Mouse (Mus musculus) embryonic facial prominence, embryonic 12.5 days (tissue): ENCODE measurements around the gene Clnk. TPM values are rescaled to one million over a fixed set of nuclear protein-coding genes. Genes with fewer than 3 reads are reported as not detected.

ENCODE experiments used
- ATAC-seq: fragments of 200-750 bp; cut with Nextera tagmentation; 2 replicates; pipeline ENCODE4 v1.8.0; 2017; ENCODE audit not compliant: insufficient number of reproducible peaks, insufficient read depth, low FRiP score, low TSS enrichment
- H3K27ac ChIP-seq: fragments of 300-500 bp; sonication (generic); 2 replicates; pipeline ENCODE4 v1.5.1; 2016; ENCODE audit warnings: mild to moderate bottlenecking
- H3K27me3 ChIP-seq: fragments of 300-500 bp; sonication (generic); 2 replicates; pipeline ENCODE4 v1.6.1; 2016; ENCODE audit warnings: mild to moderate bottlenecking, moderate library complexity
- H3K36me3 ChIP-seq: fragments of 300-500 bp; sonication (generic); 2 replicates; pipeline ENCODE4 v1.6.1; 2016; ENCODE audit warnings: mild to moderate bottlenecking
- H3K4me1 ChIP-seq: fragments of 300-500 bp; sonication (generic); 2 replicates; pipeline ENCODE4 v1.6.1; 2016
- H3K4me2 ChIP-seq: fragments of 300-500 bp; sonication (generic); replicated peaks from 2 replicates; pipeline ENCODE4 v1.6.1; 2016; ENCODE audit warnings: mild to moderate bottlenecking, moderate library complexity
- H3K4me3 ChIP-seq: fragments of 300-500 bp; sonication (generic); 2 replicates; pipeline ENCODE4 v1.5.1; 2016; ENCODE audit warnings: mild to moderate bottlenecking
- H3K9ac ChIP-seq: fragments of 300-500 bp; sonication (generic); 2 replicates; pipeline ENCODE4 v1.6.1; 2016; ENCODE audit warnings: mild to moderate bottlenecking, moderate library complexity
- H3K9me3 ChIP-seq: fragments of 300-500 bp; sonication (generic); 2 replicates; pipeline ENCODE4 v1.6.1; 2016; ENCODE audit warnings: mild to moderate bottlenecking, moderate library complexity
- WGBS: fragments of 180-500 bp; shearing (Covaris S2); methylation state at CpG from one replicate; pipeline ENCODE4 v1.1.7; 2016; 5-methylcytosine and 5-hydroxymethylcytosine counted together
- polyA plus RNA-seq: library from polyadenylated mRNA; unstranded; fragments of >200 nt; fragmentation: Nextera tagmentation; extraction: Ambion mirVana; gene quantifications from 2 replicates; pipeline ENCODE4 v1.2.1, GENCODE M21; 2016

Clnk gene
- polyA plus RNA-seq, 1 experiment from 2014 or later: 0.13 TPM

DNA sequence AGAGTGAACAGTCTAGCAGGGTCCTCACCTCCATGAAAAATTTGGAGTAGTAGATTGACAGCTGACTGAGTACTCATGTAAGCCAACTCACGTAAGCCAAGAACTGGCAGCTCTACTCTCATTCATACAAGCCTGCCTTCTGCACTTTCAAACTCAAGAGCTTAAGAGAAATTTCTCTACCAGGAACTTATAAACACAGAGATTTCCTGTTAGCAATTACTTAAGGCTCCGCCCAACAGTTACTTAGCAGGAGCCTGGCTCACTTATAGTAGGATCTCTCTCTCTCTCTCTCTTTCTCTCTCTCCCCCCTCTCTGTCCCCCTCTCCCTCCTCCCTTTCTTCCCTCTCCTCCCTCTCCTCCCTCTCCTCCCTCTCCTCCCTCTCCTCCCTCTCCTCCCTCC lies 32.3 kb downstream of the Clnk start:
- ATAC-seq: no peak
- no peaks in the 10 kb centered on the region for H3K4me1 ChIP-seq

DNA sequence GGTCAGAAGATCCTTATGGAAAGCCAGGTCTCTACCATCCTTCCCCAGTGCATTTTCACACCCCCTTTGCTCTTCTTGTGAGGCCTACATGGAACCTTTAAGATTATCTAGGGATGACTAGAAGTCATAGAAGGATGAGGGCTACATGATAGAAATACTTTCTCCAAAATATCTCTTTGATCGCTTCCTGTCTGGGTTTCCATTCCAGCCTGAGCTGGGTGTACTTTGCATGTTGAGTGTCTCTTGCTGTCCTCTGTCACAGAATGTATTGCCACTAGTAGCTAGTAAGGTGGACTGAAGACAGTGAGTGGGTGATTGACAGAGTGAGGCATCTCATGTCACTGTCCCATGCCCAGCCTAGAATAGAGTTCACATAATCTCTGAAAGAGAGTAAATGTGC lies 36.6 kb downstream of the Clnk start:
- Histone ChIP-seq H3K27ac (no peak overlapping the region), H3K4me3 (no peak overlapping the region), H3K36me3 (no peaks in the 10 kb centered on the region), H3K9ac (no peak overlapping the region), H3K4me1 (no peaks in the 10 kb centered on the region), H3K27me3 (no peaks in the 10 kb centered on the region), H3K4me2 (no peak overlapping the region), H3K9me3 (no peaks in the 10 kb centered on the region)
- 95% methylated on average over 1 of the region's 1 CpGs for WGBS
- no peak for ATAC-seq

More for the DNA sequence above, 32.3 kb downstream of the Clnk start:
- Histone ChIP-seq H3K4me2 (no peak overlapping the region), H3K27me3 (no peaks in the 10 kb centered on the region), H3K36me3 (no peaks in the 10 kb centered on the region), H3K27ac (no peak overlapping the region), H3K4me3 (no peak overlapping the region), H3K9me3 (no peaks in the 10 kb centered on the region), H3K9ac (no peak overlapping the region)
- WGBS: 81% methylated on average over 2 of the region's 2 CpGs

DNA sequence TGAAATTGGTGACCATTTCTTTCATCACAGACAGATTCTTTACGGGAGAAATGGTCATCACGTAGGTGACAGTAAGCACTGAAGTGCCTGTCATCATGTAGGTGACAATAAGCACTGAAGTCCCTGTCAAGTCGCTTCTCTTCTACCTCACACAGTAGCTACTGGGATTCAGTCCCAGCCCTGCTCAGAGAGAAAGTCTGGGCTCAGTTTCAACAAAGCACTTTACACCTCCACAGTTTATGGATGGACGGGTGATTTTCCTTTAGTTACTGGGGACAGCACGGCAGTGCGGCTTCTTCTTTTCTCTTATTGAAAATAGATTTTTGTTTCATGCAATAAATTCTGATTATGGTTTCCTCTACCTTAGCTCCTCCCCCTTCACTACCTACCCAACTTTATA lies 49.3 kb downstream of the Clnk start:
- no peak overlapping the region for H3K27ac ChIP-seq
- no peak overlapping the region for H3K9ac ChIP-seq
- no peak overlapping the region for H3K4me3 ChIP-seq
- H3K9me3 ChIP-seq: no peaks in the 10 kb centered on the region
- no peaks in the 10 kb centered on the region for H3K4me1 ChIP-seq
- H3K27me3 ChIP-seq: no peaks in the 10 kb centered on the region
- no peak overlapping the region for H3K4me2 ChIP-seq
- 90% methylated on average over 6 of the region's 6 CpGs for WGBS
- no peak for ATAC-seq
- no peaks in the 10 kb centered on the region for H3K36me3 ChIP-seq

DNA sequence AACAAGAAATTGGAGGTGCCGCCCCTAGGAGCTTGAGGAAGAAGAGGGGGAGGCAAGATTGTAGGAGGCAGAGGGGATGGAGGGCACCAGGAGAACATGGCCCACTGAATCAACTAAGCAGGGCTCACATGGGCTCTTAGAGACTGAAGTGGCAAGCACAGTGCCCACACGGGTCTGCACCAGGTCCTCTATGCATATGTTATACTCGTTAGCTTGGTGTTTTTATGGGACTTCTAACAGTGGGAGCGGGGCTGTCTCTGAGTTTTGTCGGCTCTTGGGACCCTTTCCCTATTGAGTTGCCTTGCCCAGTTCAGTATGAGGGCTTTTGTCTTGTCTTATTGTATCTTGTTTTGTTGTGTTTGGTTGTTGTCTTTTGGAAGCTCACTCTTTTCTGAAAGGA lies 50.0 kb downstream of the Clnk start:
- H3K4me1 ChIP-seq: no peaks in the 10 kb centered on the region
- ATAC-seq: no peak
- H3K27me3 ChIP-seq: no peaks in the 10 kb centered on the region
- no peak overlapping the region for H3K27ac ChIP-seq
- H3K4me2 ChIP-seq: no peak overlapping the region
- 87% methylated on average over 5 of the region's 5 CpGs for WGBS
- no peaks in the 10 kb centered on the region for H3K36me3 ChIP-seq
- H3K9ac ChIP-seq: no peak overlapping the region
- no peaks in the 10 kb centered on the region for H3K9me3 ChIP-seq
- H3K4me3 ChIP-seq: no peak overlapping the region

DNA sequence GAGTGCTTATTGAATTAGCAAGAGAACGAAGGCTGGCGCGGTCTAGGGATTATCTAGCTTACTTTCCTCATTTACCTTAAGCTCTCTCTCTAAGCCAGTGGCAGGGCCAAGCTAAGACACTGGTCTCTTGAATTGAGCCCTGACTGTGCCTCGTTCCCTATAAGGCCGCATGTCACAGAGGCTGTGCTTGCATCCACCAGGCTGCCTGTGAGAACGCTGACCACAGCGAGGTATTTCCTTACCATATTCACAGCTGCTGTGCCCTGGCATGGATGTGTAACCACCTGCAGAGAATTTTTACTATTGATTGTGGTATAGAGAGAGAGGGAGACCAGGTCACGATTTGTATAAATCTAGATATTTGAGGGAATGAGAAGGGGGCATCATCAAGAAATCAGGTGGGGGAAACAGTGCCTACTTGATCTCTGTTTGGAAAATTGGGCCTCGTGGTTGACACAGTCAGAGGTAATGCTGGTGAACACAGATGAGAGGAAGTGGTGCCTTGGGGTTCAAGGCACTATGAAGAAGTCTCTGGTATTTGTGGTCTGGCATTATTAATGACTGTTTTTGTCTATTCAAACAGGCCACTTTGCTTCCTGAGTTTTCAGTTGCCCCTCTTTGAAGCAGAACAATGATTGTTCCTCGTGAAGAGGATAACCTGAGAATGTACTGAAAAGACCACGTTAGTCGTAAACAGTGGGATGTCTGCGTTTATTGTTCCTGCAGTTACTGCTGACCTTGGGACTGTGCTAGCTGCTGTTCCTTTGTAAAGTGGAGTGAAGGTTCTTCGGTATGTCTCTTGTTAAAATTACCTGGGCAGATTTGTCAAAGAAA lies 52.3 kb downstream of the Clnk start:
- H3K36me3 ChIP-seq: no peaks in the 10 kb centered on the region
- H3K4me1 ChIP-seq: no peaks in the 10 kb centered on the region
- H3K9me3 ChIP-seq: no peaks in the 10 kb centered on the region
- no peak overlapping the region for H3K4me2 ChIP-seq
- no peak for ATAC-seq
- H3K4me3 ChIP-seq: no peak overlapping the region
- H3K27me3 ChIP-seq: no peaks in the 10 kb centered on the region
- H3K27ac ChIP-seq: no peak overlapping the region
- 74% methylated on average over 14 of the region's 14 CpGs for WGBS
- H3K9ac ChIP-seq: no peak overlapping the region

DNA sequence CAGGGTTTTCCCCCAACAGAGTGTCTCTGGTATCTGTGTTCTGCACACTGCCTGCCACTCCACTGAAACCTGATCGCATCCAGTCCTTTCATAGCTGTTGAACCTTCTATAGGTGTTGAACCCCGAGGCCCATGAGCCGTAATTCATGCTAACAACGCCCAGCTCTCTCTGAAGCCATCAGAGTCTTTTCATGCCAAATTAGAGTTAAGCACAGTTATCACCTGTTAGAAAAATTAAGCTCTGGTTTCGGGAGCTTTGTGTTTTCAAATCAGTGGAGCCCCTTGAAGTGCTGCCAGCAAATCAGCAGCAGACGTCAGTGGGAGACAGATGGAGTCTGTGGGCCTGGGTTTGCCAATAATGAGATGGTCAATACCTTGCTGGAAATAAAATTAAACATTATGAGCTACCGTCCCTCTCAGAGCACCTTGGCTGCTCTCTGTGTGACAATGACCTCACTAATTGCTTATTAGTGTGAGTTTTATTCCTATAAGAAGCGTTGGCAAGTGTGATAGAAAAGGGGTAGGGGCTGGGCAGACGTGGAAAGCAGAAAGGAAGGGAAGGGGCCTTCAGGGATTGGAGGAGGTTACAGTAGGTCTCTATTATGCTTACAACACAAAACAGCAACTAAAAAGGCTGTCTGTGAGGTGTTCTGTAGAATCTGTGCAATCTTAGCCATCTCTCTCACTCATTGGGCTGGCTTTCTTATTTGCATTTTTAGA lies 63.1 kb downstream of the Clnk start:
- Histone ChIP-seq H3K36me3 (no peaks in the 10 kb centered on the region), H3K9ac (no peak overlapping the region), H3K27me3 (no peaks in the 10 kb centered on the region), H3K4me2 (no peak overlapping the region), H3K4me1 (peaks cover 13% of the 10 kb centered on the region), H3K9me3 (no peaks in the 10 kb centered on the region), H3K4me3 (no peak overlapping the region), H3K27ac (0 out of 2 replicates have a peak overlapping the region, but pooled peaks have one; percentile 2)
- WGBS: 25% methylated on average over 9 of the region's 9 CpGs
- ATAC-seq: peak; percentile 70; the same call in 1 of the 2 replicates

DNA sequence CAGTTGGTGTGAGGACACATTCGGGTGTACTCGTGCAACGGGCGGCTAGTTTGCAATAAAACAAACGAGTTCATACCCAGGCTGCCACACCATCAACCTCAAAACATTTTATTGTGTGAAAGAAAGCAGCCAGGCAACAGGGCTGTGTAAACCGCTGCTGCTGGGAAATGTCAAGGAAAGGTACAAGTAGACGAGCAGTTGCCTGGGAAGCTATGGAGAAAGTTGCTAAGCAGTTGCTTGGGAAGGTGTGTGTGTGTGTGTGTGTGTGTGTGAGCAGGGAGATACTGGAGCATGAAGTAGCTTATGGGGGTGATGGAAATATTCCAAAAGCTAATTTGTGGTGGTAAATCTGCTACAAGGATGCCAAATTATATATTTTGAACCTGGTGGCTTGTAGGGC lies 63.7 kb downstream of the Clnk start:
- Histone ChIP-seq H3K9me3 (no peaks in the 10 kb centered on the region), H3K27ac (0 out of 2 replicates have a peak overlapping the region, but pooled peaks have one; percentile 2), H3K9ac (no peak overlapping the region), H3K4me2 (no peak overlapping the region), H3K4me1 (peaks cover 13% of the 10 kb centered on the region), H3K27me3 (no peaks in the 10 kb centered on the region), H3K36me3 (no peaks in the 10 kb centered on the region), H3K4me3 (no peak overlapping the region)
- WGBS: 72% methylated on average over 7 of the region's 7 CpGs
- no peak for ATAC-seq

DNA sequence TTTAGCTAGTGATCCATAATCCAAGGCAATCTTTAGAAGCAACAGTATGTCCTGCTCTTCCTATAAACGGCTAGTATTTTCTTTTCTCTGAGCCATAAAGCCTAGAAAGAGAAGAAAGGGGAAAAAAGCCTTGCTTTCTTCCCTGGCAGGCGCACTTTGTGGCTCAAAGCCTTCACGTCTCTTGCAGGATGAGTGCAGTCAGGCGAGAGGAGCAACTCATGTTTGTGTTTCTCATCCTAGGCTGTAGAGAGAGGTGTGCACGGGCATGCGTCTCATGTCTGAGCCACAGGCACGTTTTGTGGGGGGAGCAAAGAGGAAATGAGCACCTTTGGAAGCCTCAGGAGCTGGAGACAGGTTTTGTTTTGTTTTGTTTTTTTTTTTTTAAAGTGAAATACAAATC lies 64.2 kb downstream of the Clnk start:
- Histone ChIP-seq H3K27ac (no peak overlapping the region), H3K27me3 (no peaks in the 10 kb centered on the region), H3K4me3 (no peak overlapping the region), H3K36me3 (no peaks in the 10 kb centered on the region), H3K9me3 (no peaks in the 10 kb centered on the region), H3K4me1 (peaks cover 13% of the 10 kb centered on the region), H3K9ac (no peak overlapping the region), H3K4me2 (no peak overlapping the region)
- WGBS: 55% methylated on average over 7 of the region's 7 CpGs
- no peak for ATAC-seq

DNA sequence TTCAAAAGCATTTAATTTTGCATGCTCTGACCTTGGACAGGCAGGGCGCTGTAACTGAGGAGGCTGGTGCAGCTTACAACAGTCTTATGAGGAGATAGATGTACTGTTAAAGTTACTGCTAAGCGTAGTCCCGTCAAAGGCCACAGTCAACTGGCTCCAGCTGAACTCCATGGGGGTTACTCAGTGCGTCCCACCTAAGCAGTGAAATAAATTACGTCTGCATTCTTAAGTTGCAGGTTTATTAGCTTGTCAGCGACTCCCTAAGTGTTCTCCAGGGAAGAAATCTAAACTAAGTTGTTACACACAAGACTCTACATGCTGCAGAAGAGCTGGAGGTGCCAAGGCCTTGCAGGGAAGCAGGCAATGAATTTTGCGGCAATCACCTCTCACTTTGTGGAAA lies 77.7 kb downstream of the Clnk start:
- Histone ChIP-seq H3K27ac (no peak overlapping the region), H3K36me3 (no peaks in the 10 kb centered on the region), H3K9ac (no peak overlapping the region), H3K9me3 (no peaks in the 10 kb centered on the region), H3K4me3 (no peak overlapping the region), H3K27me3 (no peaks in the 10 kb centered on the region), H3K4me1 (no peaks in the 10 kb centered on the region), H3K4me2 (no peak overlapping the region)
- ATAC-seq: no peak
- 71% methylated on average over 7 of the region's 7 CpGs for WGBS

DNA sequence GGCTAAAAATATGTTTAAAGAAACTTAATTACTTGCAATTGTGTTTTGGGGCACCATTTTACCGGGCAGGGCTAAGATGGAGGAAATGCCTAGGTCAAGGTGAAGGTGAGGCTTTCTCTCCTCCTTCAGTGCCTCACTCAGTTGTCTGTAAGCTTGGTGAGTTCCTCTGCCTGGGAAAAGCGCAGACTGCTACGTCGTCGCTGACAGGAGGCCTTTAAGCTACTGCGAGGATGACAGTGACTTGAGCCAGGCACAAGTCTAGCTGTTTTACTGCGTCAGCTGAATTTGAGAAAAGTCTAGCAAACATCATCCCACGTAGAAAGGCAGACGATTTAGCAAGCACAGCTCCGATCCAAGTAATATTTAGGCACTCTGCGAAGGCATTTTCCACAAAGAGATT lies 81.5 kb downstream of the Clnk start:
- no peaks in the 10 kb centered on the region for H3K9me3 ChIP-seq
- WGBS: 54% methylated on average over 11 of the region's 11 CpGs
- H3K4me3 ChIP-seq: no peak overlapping the region
- no peak overlapping the region for H3K4me2 ChIP-seq
- no peaks in the 10 kb centered on the region for H3K27me3 ChIP-seq
- no peak for ATAC-seq
- no peaks in the 10 kb centered on the region for H3K36me3 ChIP-seq
- H3K9ac ChIP-seq: no peak overlapping the region
- H3K27ac ChIP-seq: no peak overlapping the region
- no peaks in the 10 kb centered on the region for H3K4me1 ChIP-seq

DNA sequence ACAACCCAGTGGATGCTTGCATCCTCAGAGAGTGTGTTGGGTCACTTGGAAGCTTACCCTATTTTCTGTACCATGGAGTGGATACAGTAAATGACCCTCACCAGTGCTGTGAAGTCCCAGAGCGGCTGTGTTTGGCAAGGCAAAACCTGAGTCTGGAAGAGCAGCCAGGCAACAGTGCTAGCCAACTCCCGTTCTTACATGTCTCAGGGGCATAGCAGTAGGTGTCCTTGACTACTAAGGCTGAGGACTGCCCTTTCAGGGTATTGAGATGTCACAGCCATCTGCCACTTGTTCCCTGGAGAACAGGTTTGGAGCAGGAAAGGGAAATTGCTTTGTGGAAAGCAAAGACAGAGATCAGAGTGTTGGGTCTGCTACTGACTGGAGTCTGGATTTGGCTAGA lies 85.5 kb downstream of the Clnk start:
- H3K27ac ChIP-seq: no peak overlapping the region
- ATAC-seq: no peak
- H3K9me3 ChIP-seq: no peaks in the 10 kb centered on the region
- no peak overlapping the region for H3K4me2 ChIP-seq
- no peaks in the 10 kb centered on the region for H3K36me3 ChIP-seq
- peaks cover 5% of the 10 kb centered on the region for H3K4me1 ChIP-seq
- no peak overlapping the region for H3K4me3 ChIP-seq
- no peak overlapping the region for H3K9ac ChIP-seq
- H3K27me3 ChIP-seq: no peaks in the 10 kb centered on the region
- WGBS: 87% methylated on average over 2 of the region's 2 CpGs

DNA sequence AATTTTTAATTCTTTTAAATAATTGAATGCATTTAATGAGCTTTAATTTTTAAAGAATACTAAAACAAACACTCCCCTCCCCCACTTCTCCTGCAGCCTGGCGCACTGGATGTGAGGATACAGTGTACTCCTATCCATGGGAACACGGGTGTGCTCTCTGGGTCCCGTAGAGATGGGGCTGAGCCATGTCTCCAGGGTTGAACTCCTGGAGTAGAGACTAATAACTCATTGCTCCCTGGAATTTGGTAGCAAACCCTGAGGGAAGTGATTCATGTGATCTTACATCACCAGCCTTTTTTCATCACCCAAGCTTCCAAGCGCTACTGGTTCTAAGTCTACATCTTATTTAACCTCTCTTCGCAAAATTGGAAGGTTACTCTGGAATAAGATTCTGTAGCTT lies 87.8 kb downstream of the Clnk start:
- no peak for ATAC-seq
- Histone ChIP-seq H3K9me3 (no peaks in the 10 kb centered on the region), H3K36me3 (no peaks in the 10 kb centered on the region), H3K27me3 (no peaks in the 10 kb centered on the region), H3K4me2 (no peak overlapping the region), H3K4me1 (peaks cover 5% of the 10 kb centered on the region), H3K27ac (no peak overlapping the region), H3K9ac (no peak overlapping the region), H3K4me3 (no peak overlapping the region)
- 86% methylated on average over 5 of the region's 5 CpGs for WGBS
